Mouse (Mus musculus): ENCODE results near the gene Gcn1l1. TPM values are rescaled to one million over a fixed set of nuclear protein-coding genes. Genes with fewer than 3 reads are reported as not detected.
A peak's percentile ranks its signal among the peaks of the same experiment; 100 is the strongest.

The Gcn1l1 gene
- polyA plus RNA-seq, 1 experiment = 3.0 TPM

- Histone ChIP-seq H3K36me3 (ENCODE audit: control insufficient read depth) (no peaks in the 10 kb centered on the region), H3K4me3 (replicated peaks) (no peak overlapping the region), H3K9me3 (ENCODE audit: control insufficient read depth, low read length) (no peaks in the 10 kb centered on the region), H3K27me3 (ENCODE audit: control insufficient read depth) (peaks cover 13% of the 10 kb centered on the region), H3K4me1 (ENCODE audit: control insufficient read depth) (peaks cover 52% of the 10 kb centered on the region)
- TF ChIP-seq TAL1 (IDR thresholded peaks at IDR 0.05; ENCODE audit: low read length) (no peak), GATA1 (IDR thresholded peaks at IDR 0.05; ENCODE audit: low read length) (no peak)
These were observed 34.6 kb upstream of the Gcn1l1 start for GRCm38 (mm10) chr5:115530447-115530809.

GRCm38 (mm10) chr5:115531671-115532270, 33.3 kb upstream of the Gcn1l1 start:
- Histone ChIP-seq H3K4me1 (ENCODE audit: control insufficient read depth) (peaks cover 55% of the 10 kb centered on the region), H3K27me3 (ENCODE audit: control insufficient read depth) (peaks cover 17% of the 10 kb centered on the region), H3K4me3 (replicated peaks) (peak overlapping the region; percentile 48), H3K9me3 (ENCODE audit: control insufficient read depth, low read length) (no peaks in the 10 kb centered on the region), H3K36me3 (ENCODE audit: control insufficient read depth) (no peaks in the 10 kb centered on the region)
- TF ChIP-seq GATA1 (IDR thresholded peaks at IDR 0.05; ENCODE audit: low read length) (peak; percentile 94), TAL1 (IDR thresholded peaks at IDR 0.05; ENCODE audit: low read length) (no peak)

- TF ChIP-seq TAL1 (IDR thresholded peaks at IDR 0.05; ENCODE audit: low read length) (no peak), GATA1 (IDR thresholded peaks at IDR 0.05; ENCODE audit: low read length) (no peak)
- Histone ChIP-seq H3K36me3 (ENCODE audit: control insufficient read depth) (no peaks in the 10 kb centered on the region), H3K27me3 (ENCODE audit: control insufficient read depth) (peaks cover 17% of the 10 kb centered on the region), H3K4me3 (replicated peaks) (no peak overlapping the region), H3K4me1 (ENCODE audit: control insufficient read depth) (peaks cover 66% of the 10 kb centered on the region), H3K9me3 (ENCODE audit: control insufficient read depth, low read length) (no peaks in the 10 kb centered on the region)
These were observed 30.7 kb upstream of the Gcn1l1 start for GRCm38 (mm10) chr5:115534290-115534731.

- Histone ChIP-seq H3K9me3 (ENCODE audit: control insufficient read depth, low read length) (no peaks in the 10 kb centered on the region), H3K4me1 (ENCODE audit: control insufficient read depth) (peaks cover 64% of the 10 kb centered on the region), H3K4me3 (replicated peaks) (no peak overlapping the region), H3K36me3 (ENCODE audit: control insufficient read depth) (no peaks in the 10 kb centered on the region), H3K27me3 (ENCODE audit: control insufficient read depth) (peaks cover 17% of the 10 kb centered on the region)
- TF ChIP-seq GATA1 (IDR thresholded peaks at IDR 0.05; ENCODE audit: low read length) = no peak
- TF ChIP-seq TAL1 (IDR thresholded peaks at IDR 0.05; ENCODE audit: low read length) = no peak
These were observed 30.2 kb upstream of the Gcn1l1 start for GRCm38 (mm10) chr5:115534856-115535255.

GRCm38 (mm10) chr5:115535635-115536034, 29.4 kb upstream of the Gcn1l1 start:
- H3K4me1 ChIP-seq (ENCODE audit: control insufficient read depth) = peaks cover 56% of the 10 kb centered on the region
- no peaks in the 10 kb centered on the region for H3K36me3 ChIP-seq (ENCODE audit: control insufficient read depth)
- no peak for TF ChIP-seq GATA1 (IDR thresholded peaks at IDR 0.05; ENCODE audit: low read length)
- no peak for TF ChIP-seq TAL1 (IDR thresholded peaks at IDR 0.05; ENCODE audit: low read length)
- H3K4me3 ChIP-seq (replicated peaks) = no peak overlapping the region
- H3K27me3 ChIP-seq (ENCODE audit: control insufficient read depth) = peaks cover 17% of the 10 kb centered on the region
- H3K9me3 ChIP-seq (ENCODE audit: control insufficient read depth, low read length) = no peaks in the 10 kb centered on the region

- Histone ChIP-seq H3K4me3 (replicated peaks) (no peak overlapping the region), H3K36me3 (ENCODE audit: control insufficient read depth) (no peaks in the 10 kb centered on the region), H3K27me3 (ENCODE audit: control insufficient read depth) (peaks cover 19% of the 10 kb centered on the region), H3K9me3 (ENCODE audit: control insufficient read depth, low read length) (no peaks in the 10 kb centered on the region), H3K4me1 (ENCODE audit: control insufficient read depth) (peaks cover 45% of the 10 kb centered on the region)
- no peak for TF ChIP-seq GATA1 (IDR thresholded peaks at IDR 0.05; ENCODE audit: low read length)
- no peak for TF ChIP-seq TAL1 (IDR thresholded peaks at IDR 0.05; ENCODE audit: low read length)
These were observed 26.9 kb upstream of the Gcn1l1 start for GRCm38 (mm10) chr5:115538017-115538692.

GRCm38 (mm10) chr5:115538693-115539043, 26.4 kb upstream of the Gcn1l1 start:
- peaks cover 19% of the 10 kb centered on the region for H3K27me3 ChIP-seq (ENCODE audit: control insufficient read depth)
- H3K4me3 ChIP-seq (replicated peaks) = no peak overlapping the region
- no peaks in the 10 kb centered on the region for H3K9me3 ChIP-seq (ENCODE audit: control insufficient read depth, low read length)
- TF ChIP-seq TAL1 (IDR thresholded peaks at IDR 0.05; ENCODE audit: low read length) = no peak
- TF ChIP-seq GATA1 (IDR thresholded peaks at IDR 0.05; ENCODE audit: low read length) = no peak
- H3K4me1 ChIP-seq (ENCODE audit: control insufficient read depth) = peaks cover 46% of the 10 kb centered on the region
- no peaks in the 10 kb centered on the region for H3K36me3 ChIP-seq (ENCODE audit: control insufficient read depth)

GRCm38 (mm10) chr5:115542635-115543384, 22.2 kb upstream of the Gcn1l1 start:
- H3K27me3 ChIP-seq (ENCODE audit: control insufficient read depth) = peaks cover 2% of the 10 kb centered on the region; the same call in 1 of the 2 replicates
- no peaks in the 10 kb centered on the region for H3K9me3 ChIP-seq (ENCODE audit: control insufficient read depth, low read length)
- TF ChIP-seq TAL1 (IDR thresholded peaks at IDR 0.05; ENCODE audit: low read length) = no peak
- 0 out of 2 replicates have a peak, but pooled peaks have one; percentile 13 for TF ChIP-seq GATA1 (IDR thresholded peaks at IDR 0.05; ENCODE audit: low read length)
- H3K4me3 ChIP-seq (replicated peaks) = peak overlapping the region; percentile 37
- H3K36me3 ChIP-seq (ENCODE audit: control insufficient read depth) = peaks cover 30% of the 10 kb centered on the region
- peaks cover 32% of the 10 kb centered on the region for H3K4me1 ChIP-seq (ENCODE audit: control insufficient read depth)

Data from erythroblast, embryonic 14.5 days (primary cell).